Mouse (Mus musculus): ENCODE data around the gene Aldh4a1.

GRCm38 (mm10) chr4:139579003-139579402, 43.7 kb upstream of the Aldh4a1 start:
- TF ChIP-seq CTCF (IDR thresholded peaks at IDR 0.05; ENCODE audit: low read depth) = no peak
- TF ChIP-seq EP300 (optimal IDR thresholded peaks at IDR 0.05) = no peak
